Mouse (Mus musculus): ENCODE results near the gene Cbln1. TPM values are rescaled to one million over a fixed set of nuclear protein-coding genes. Genes with fewer than 3 reads are reported as not detected.

The Cbln1 gene
- polyA plus RNA-seq (2012; rRNA removed): 886 and 1,066 TPM in 2 replicates

- under 1% methylated on average over 117 of the region's 122 CpGs for WGBS
- TF ChIP-seq CTCF (IDR thresholded peaks at IDR 0.05; ENCODE audit: borderline replicate concordance, insufficient read depth, low read depth, low read length): peak; percentile 55; the same call in 1 of the 2 replicates
- peak; percentile 87 for TF ChIP-seq POLR2A (IDR thresholded peaks at IDR 0.05; ENCODE audit: borderline replicate concordance, insufficient read depth, low read length)
- peaks cover 5% of the 10 kb centered on the region; the same call in 1 of the 2 replicates for H3K4me1 ChIP-seq (ENCODE audit: control insufficient read depth, insufficient read depth, low read length)
- H3K4me3 ChIP-seq (replicated peaks; ENCODE audit: insufficient read depth, low read depth, low read length): peak within 1 kb of the TSS; percentile 99
- H3K27ac ChIP-seq (ENCODE audit: insufficient read depth, low read length): peak within 1 kb of the TSS; percentile 99
- H3K27me3 ChIP-seq (ENCODE audit: control insufficient read depth, insufficient read depth, low read length): no peaks in the 10 kb centered on the region
- DNase-seq: peak; percentile 96 to 97
Observed at GRCm38 (mm10) chr8:87472271-87473236, at the start of gene Cbln1. Gene Cbln1, minus strand, starts transcription at chr8:87472609.

- H3K4me1 ChIP-seq (ENCODE audit: control insufficient read depth, insufficient read depth, low read length): peaks cover 46% of the 10 kb centered on the region
- DNase-seq: peak in 1 of 2 experiments; percentile 52
- no peak overlapping the region for H3K4me3 ChIP-seq (replicated peaks; ENCODE audit: insufficient read depth, low read depth, low read length)
- 61% methylated on average over 3 of the region's 3 CpGs for WGBS
- no peak for TF ChIP-seq CTCF (IDR thresholded peaks at IDR 0.05; ENCODE audit: borderline replicate concordance, insufficient read depth, low read depth, low read length)
- no peak for TF ChIP-seq POLR2A (IDR thresholded peaks at IDR 0.05; ENCODE audit: borderline replicate concordance, insufficient read depth, low read length)
- no peaks in the 10 kb centered on the region for H3K27me3 ChIP-seq (ENCODE audit: control insufficient read depth, insufficient read depth, low read length)
- no peak overlapping the region for H3K27ac ChIP-seq (ENCODE audit: insufficient read depth, low read length)
Observed at GRCm38 (mm10) chr8:87517132-87517531, 44.7 kb upstream of the Cbln1 start.

GRCm38 (mm10) chr8:87513796-87514195, 41.4 kb upstream of the Cbln1 start:
- Histone ChIP-seq H3K27me3 (ENCODE audit: control insufficient read depth, insufficient read depth, low read length) (no peaks in the 10 kb centered on the region), H3K4me1 (ENCODE audit: control insufficient read depth, insufficient read depth, low read length) (peaks cover 54% of the 10 kb centered on the region), H3K4me3 (replicated peaks; ENCODE audit: insufficient read depth, low read depth, low read length) (no peak overlapping the region), H3K27ac (ENCODE audit: insufficient read depth, low read length) (no peak overlapping the region)
- 45% methylated on average over 5 of the region's 5 CpGs for WGBS
- no peak for DNase-seq
- TF ChIP-seq CTCF (IDR thresholded peaks at IDR 0.05; ENCODE audit: borderline replicate concordance, insufficient read depth, low read depth, low read length) (no peak), POLR2A (IDR thresholded peaks at IDR 0.05; ENCODE audit: borderline replicate concordance, insufficient read depth, low read length) (no peak)

GRCm38 (mm10) chr8:87513350-87513749, 40.9 kb upstream of the Cbln1 start:
- H3K4me3 ChIP-seq (replicated peaks; ENCODE audit: insufficient read depth, low read depth, low read length): no peak overlapping the region
- no peaks in the 10 kb centered on the region for H3K27me3 ChIP-seq (ENCODE audit: control insufficient read depth, insufficient read depth, low read length)
- H3K4me1 ChIP-seq (ENCODE audit: control insufficient read depth, insufficient read depth, low read length): peaks cover 52% of the 10 kb centered on the region
- no peak overlapping the region for H3K27ac ChIP-seq (ENCODE audit: insufficient read depth, low read length)
- WGBS: 68% methylated on average over 3 of the region's 3 CpGs
- DNase-seq: no peak
- no peak for TF ChIP-seq POLR2A (IDR thresholded peaks at IDR 0.05; ENCODE audit: borderline replicate concordance, insufficient read depth, low read length)
- no peak for TF ChIP-seq CTCF (IDR thresholded peaks at IDR 0.05; ENCODE audit: borderline replicate concordance, insufficient read depth, low read depth, low read length)

GRCm38 (mm10) chr8:87512636-87513035, 40.2 kb upstream of the Cbln1 start:
- peaks cover 52% of the 10 kb centered on the region for H3K4me1 ChIP-seq (ENCODE audit: control insufficient read depth, insufficient read depth, low read length)
- peak in 1 of 2 experiments; percentile 60 for DNase-seq
- H3K27ac ChIP-seq (ENCODE audit: insufficient read depth, low read length): peak overlapping the region; percentile 15; the same call in 1 of the 2 replicates
- 36% methylated on average over 6 of the region's 6 CpGs for WGBS
- no peaks in the 10 kb centered on the region for H3K27me3 ChIP-seq (ENCODE audit: control insufficient read depth, insufficient read depth, low read length)
- no peak overlapping the region for H3K4me3 ChIP-seq (replicated peaks; ENCODE audit: insufficient read depth, low read depth, low read length)
- TF ChIP-seq POLR2A (IDR thresholded peaks at IDR 0.05; ENCODE audit: borderline replicate concordance, insufficient read depth, low read length) (no peak), CTCF (IDR thresholded peaks at IDR 0.05; ENCODE audit: borderline replicate concordance, insufficient read depth, low read depth, low read length) (no peak)

- Histone ChIP-seq H3K27me3 (ENCODE audit: control insufficient read depth, insufficient read depth, low read length) (no peaks in the 10 kb centered on the region), H3K4me3 (replicated peaks; ENCODE audit: insufficient read depth, low read depth, low read length) (no peak overlapping the region), H3K27ac (ENCODE audit: insufficient read depth, low read length) (peak overlapping the region; percentile 66; the same call in 1 of the 2 replicates), H3K4me1 (ENCODE audit: control insufficient read depth, insufficient read depth, low read length) (peaks cover 65% of the 10 kb centered on the region)
- DNase-seq: no peak
- TF ChIP-seq CTCF (IDR thresholded peaks at IDR 0.05; ENCODE audit: borderline replicate concordance, insufficient read depth, low read depth, low read length) (no peak), POLR2A (IDR thresholded peaks at IDR 0.05; ENCODE audit: borderline replicate concordance, insufficient read depth, low read length) (no peak)
- WGBS: 23% methylated on average over 9 of the region's 9 CpGs
Observed at GRCm38 (mm10) chr8:87507046-87507445, 34.6 kb upstream of the Cbln1 start.

GRCm38 (mm10) chr8:87504441-87504840, 32.0 kb upstream of the Cbln1 start:
- Histone ChIP-seq H3K27me3 (ENCODE audit: control insufficient read depth, insufficient read depth, low read length) (no peaks in the 10 kb centered on the region), H3K4me1 (ENCODE audit: control insufficient read depth, insufficient read depth, low read length) (peaks cover 63% of the 10 kb centered on the region), H3K4me3 (replicated peaks; ENCODE audit: insufficient read depth, low read depth, low read length) (no peak overlapping the region), H3K27ac (ENCODE audit: insufficient read depth, low read length) (no peak overlapping the region; the same call in 1 of the 2 replicates)
- TF ChIP-seq POLR2A (IDR thresholded peaks at IDR 0.05; ENCODE audit: borderline replicate concordance, insufficient read depth, low read length) (no peak), CTCF (IDR thresholded peaks at IDR 0.05; ENCODE audit: borderline replicate concordance, insufficient read depth, low read depth, low read length) (no peak)
- no peak for DNase-seq
- 34% methylated on average over 5 of the region's 5 CpGs for WGBS
